Mouse (Mus musculus) erythroblast, embryonic 14.5 days (primary cell): Measurements from ENCODE around the gene Tchh. TPM values are rescaled to one million over a fixed set of nuclear protein-coding genes. Genes with fewer than 3 reads are reported as not detected.

Experiments used
- H3K27me3 ChIP-seq: 2 replicates; pipeline ENCODE4 v1.6.1; 2012; ENCODE audit warnings: inconsistent platforms; ENCODE audit not compliant: control insufficient read depth
- H3K36me3 ChIP-seq: 2 replicates; pipeline ENCODE4 v1.6.1; 2012; ENCODE audit warnings: mild to moderate bottlenecking, inconsistent platforms; ENCODE audit not compliant: control insufficient read depth
- H3K4me1 ChIP-seq: 2 replicates; pipeline ENCODE4 v1.6.1; 2012; ENCODE audit warnings: inconsistent platforms; ENCODE audit not compliant: control insufficient read depth
- H3K4me3 ChIP-seq: replicated peaks from 2 replicates; pipeline ENCODE3; 2012; ENCODE audit warnings: moderate library complexity, mild to moderate bottlenecking, inconsistent platforms
- H3K9me3 ChIP-seq: 2 replicates; pipeline ENCODE4 v1.6.1; 2012; ENCODE audit warnings: low read length, inconsistent platforms, mixed read lengths; ENCODE audit not compliant: control insufficient read depth
- GATA1 ChIP-seq: IDR thresholded peaks from 2 replicates; pipeline ENCODE4 v1.6.1; 2012; ENCODE audit warnings: low read length, inconsistent platforms, mixed read lengths
- TAL1 ChIP-seq: IDR thresholded peaks from 3 replicates; pipeline ENCODE4 v1.6.1; 2012; ENCODE audit warnings: low read length, inconsistent platforms, mixed read lengths
- polyA plus RNA-seq: library from polyadenylated mRNA; stranded (reverse); fragments of >175 nt; gene quantifications from 2 replicates; pipeline ENCODE4 v1.2.3, GENCODE M21; 2012

The Tchh gene
- polyA plus RNA-seq: not detected in 2 replicates

GRCm38 (mm10) chr3:93442030-93442429, at the start of gene Tchh:
Tchh (plus strand) TSS chr3:93442330.
- TF ChIP-seq GATA1: no peak
- TF ChIP-seq TAL1: no peak
- Histone ChIP-seq H3K9me3 (peaks cover 8% of the 10 kb centered on the region; the same call in 1 of the 2 replicates), H3K27me3 (peaks cover 58% of the 10 kb centered on the region), H3K36me3 (no peaks in the 10 kb centered on the region), H3K4me3 (no peak within 1 kb of the TSS), H3K4me1 (no peaks in the 10 kb centered on the region)

GRCm38 (mm10) chr3:93393366-93393765, 48.8 kb upstream of the Tchh start, which contains the start of gene Rptn:
Rptn (plus strand) TSS chr3:93393699.
- no peaks in the 10 kb centered on the region for H3K36me3 ChIP-seq
- no peaks in the 10 kb centered on the region for H3K4me1 ChIP-seq
- H3K27me3 ChIP-seq: no peaks in the 10 kb centered on the region
- peaks cover 2% of the 10 kb centered on the region; the same call in 1 of the 2 replicates for H3K9me3 ChIP-seq
- TF ChIP-seq GATA1 (no peak), TAL1 (no peak)
- H3K4me3 ChIP-seq: no peak within 1 kb of the TSS

- H3K36me3 ChIP-seq: no peaks in the 10 kb centered on the region
- H3K9me3 ChIP-seq: no peaks in the 10 kb centered on the region
- H3K4me3 ChIP-seq: no peak overlapping the region
- H3K27me3 ChIP-seq: no peaks in the 10 kb centered on the region
- H3K4me1 ChIP-seq: no peaks in the 10 kb centered on the region
- TF ChIP-seq GATA1: no peak
- TF ChIP-seq TAL1: no peak
Observed at GRCm38 (mm10) chr3:93403936-93404335, 38.2 kb upstream of the Tchh start.

DNA sequence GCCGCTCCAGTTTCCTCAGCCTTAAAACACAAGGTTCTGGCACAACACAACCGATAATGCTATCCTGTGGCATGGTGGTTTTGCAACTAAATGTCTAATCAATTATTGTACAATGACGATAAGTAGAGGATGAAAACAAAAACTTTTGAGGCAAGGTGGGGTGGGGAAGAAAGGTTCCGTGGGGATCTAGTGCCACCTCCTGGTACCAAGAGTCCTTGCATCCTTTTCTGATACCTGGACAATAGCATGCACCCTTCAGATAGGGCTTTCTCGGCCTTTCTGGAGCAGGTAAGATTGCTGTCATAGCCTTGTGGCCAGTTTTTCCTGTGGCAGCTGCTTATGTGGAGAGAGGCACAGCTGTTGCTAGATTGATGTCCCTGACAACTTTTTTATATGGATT, 35.1 kb upstream of the Tchh start:
- H3K9me3 ChIP-seq: no peaks in the 10 kb centered on the region
- no peaks in the 10 kb centered on the region for H3K4me1 ChIP-seq
- H3K27me3 ChIP-seq: no peaks in the 10 kb centered on the region
- H3K36me3 ChIP-seq: no peaks in the 10 kb centered on the region
- TF ChIP-seq GATA1 (no peak), TAL1 (no peak)
- H3K4me3 ChIP-seq: no peak overlapping the region

- Histone ChIP-seq H3K4me1 (no peaks in the 10 kb centered on the region), H3K9me3 (no peaks in the 10 kb centered on the region), H3K27me3 (no peaks in the 10 kb centered on the region), H3K4me3 (no peak overlapping the region), H3K36me3 (no peaks in the 10 kb centered on the region)
- TF ChIP-seq TAL1 (no peak), GATA1 (no peak)
Observed at GRCm38 (mm10) chr3:93411905-93412304, 30.2 kb upstream of the Tchh start.

- no peak for TF ChIP-seq GATA1
- no peak for TF ChIP-seq TAL1
- H3K4me1 ChIP-seq: no peaks in the 10 kb centered on the region
Observed at GRCm38 (mm10) chr3:93431673-93432072, 10.5 kb upstream of the Tchh start.

GRCm38 (mm10) chr3:93443501-93444101, 1.5 kb downstream of the Tchh start:
- TF ChIP-seq TAL1 (no peak), GATA1 (no peak)
- Histone ChIP-seq H3K27me3 (peaks cover 73% of the 10 kb centered on the region), H3K4me3 (no peak overlapping the region), H3K4me1 (no peaks in the 10 kb centered on the region), H3K9me3 (peaks cover 11% of the 10 kb centered on the region; the same call in 1 of the 2 replicates), H3K36me3 (no peaks in the 10 kb centered on the region)

More at GRCm38 (mm10) chr3:93431673-93432072, 10.5 kb upstream of the Tchh start:
- Histone ChIP-seq H3K36me3 (no peaks in the 10 kb centered on the region), H3K27me3 (no peaks in the 10 kb centered on the region), H3K4me3 (no peak overlapping the region), H3K9me3 (no peaks in the 10 kb centered on the region; the same call in 1 of the 2 replicates)

DNA sequence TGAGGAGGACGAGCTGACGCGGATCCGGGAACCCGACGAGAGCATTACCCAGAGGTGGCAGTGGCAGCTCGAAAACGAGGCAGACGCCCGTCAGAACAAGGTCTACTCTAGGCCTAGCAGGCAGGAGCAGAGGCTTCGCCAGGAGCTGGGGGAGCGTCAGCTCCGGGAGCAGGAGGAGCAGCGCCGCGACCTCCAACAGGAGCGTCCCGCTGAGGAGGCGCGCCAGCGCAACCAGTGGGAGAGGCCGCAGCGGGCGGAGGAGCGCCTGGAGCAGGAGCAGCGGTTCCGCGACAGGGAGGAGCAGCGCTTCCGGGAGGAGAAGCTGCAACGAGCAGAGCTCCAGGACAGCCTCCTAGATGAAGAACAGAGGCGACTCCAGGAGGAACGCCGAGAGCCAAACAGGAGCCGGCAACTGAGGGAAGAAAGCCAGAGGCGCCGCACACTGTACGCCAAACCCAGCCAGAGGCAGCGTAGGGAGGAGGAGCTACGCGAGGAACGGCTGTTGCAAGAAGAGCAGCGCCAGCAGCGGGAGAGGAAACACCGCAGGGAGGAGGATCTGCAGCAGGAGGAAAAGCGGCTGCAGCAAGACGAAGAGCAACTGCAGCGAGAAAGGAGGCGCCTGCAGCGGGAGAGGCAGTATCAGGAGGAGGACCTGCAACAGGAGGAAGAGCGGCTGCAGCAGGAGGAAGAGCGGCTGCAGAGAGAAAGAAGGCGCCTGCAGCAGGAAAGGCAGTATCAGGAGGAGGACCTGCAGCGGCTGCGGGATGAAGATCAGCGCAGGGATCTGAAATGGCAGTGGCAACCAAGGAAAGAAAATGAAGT, 2.4 kb downstream of the Tchh start:
- Histone ChIP-seq H3K9me3 (peaks cover 11% of the 10 kb centered on the region; the same call in 1 of the 2 replicates), H3K36me3 (no peaks in the 10 kb centered on the region), H3K27me3 (peaks cover 76% of the 10 kb centered on the region), H3K4me3 (peak overlapping the region; percentile 35), H3K4me1 (no peaks in the 10 kb centered on the region)
- TF ChIP-seq GATA1 (no peak), TAL1 (no peak)

DNA sequence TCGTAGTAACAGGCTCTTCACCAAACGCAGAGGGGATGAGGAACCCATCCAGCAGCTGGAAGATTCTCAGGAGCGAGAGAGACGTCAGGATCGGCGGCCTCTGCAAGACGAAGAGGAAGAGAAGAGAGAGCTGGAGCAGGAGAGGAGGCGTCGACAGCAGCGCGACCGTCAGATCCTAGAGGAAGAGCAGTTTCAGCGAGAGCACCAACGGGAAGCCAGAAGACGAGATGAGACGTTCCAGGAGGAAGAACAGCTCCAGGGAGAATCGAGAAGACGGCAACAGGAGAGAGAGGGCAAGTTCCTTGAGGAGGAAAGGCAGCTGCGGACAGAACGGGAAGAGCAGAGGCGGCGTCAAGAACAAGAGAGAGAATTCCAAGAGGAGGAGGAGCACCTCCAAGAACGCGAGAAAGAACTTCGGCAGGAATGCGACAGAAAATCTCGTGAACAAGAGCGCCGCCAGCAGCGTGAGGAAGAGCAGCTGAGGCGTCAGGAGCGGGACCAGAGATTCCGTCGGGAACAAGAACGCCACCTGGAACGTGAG, 3.1 kb downstream of the Tchh start:
- Histone ChIP-seq H3K9me3 (peaks cover 11% of the 10 kb centered on the region; the same call in 1 of the 2 replicates), H3K4me1 (no peaks in the 10 kb centered on the region), H3K27me3 (peaks cover 79% of the 10 kb centered on the region), H3K36me3 (no peaks in the 10 kb centered on the region), H3K4me3 (no peak overlapping the region)
- no peak for TF ChIP-seq GATA1
- TF ChIP-seq TAL1: no peak
